Mouse (Mus musculus): Measurements from ENCODE around the gene Tstd3. TPM values are rescaled to one million over a fixed set of nuclear protein-coding genes. Genes with fewer than 3 reads are reported as not detected.

The Tstd3 gene
- 0.30 and 0.54 TPM in 2 replicates for polyA plus RNA-seq (2012; rRNA removed)

GRCm38 (mm10) chr4:21766863-21767304, at the start of gene Tstd3, which contains the start of gene Usp45:
TSS of gene Tstd3 (minus strand) at chr4:21767212.
TSS of gene Usp45 (plus strand) at chr4:21767156.

GRCm38 (mm10) chr4:21727615-21728165, 39.3 kb downstream of the Tstd3 start, which contains the start of gene Ccnc:
TSS of gene Ccnc (plus strand) at chr4:21727701.

Other genes with a start within 250 kb of the Tstd3 start
- gene Prdm13, start 81.2 kb downstream of the Tstd3 start, polyA plus RNA-seq (2012; rRNA removed): not detected in 2 replicates
- gene Ccnc, start 39.5 kb downstream of the Tstd3 start, polyA plus RNA-seq (2012; rRNA removed): 0.57 and 1.5 TPM in 2 replicates
- 0.38 and 0.68 TPM in 2 replicates for gene Usp45, start 56 bp downstream of the Tstd3 start, polyA plus RNA-seq (2012; rRNA removed)
- gene Pnisr, start 80.4 kb upstream of the Tstd3 start, polyA plus RNA-seq (2012; rRNA removed): 3.3 and 6.1 TPM in 2 replicates
- gene Coq3, start 112.5 kb upstream of the Tstd3 start, polyA plus RNA-seq (2012; rRNA removed): 0.43 and 0.79 TPM in 2 replicates
- gene Faxc, start 164.1 kb upstream of the Tstd3 start, polyA plus RNA-seq (2012; rRNA removed): 0.54 and 0.80 TPM in 2 replicates